Mouse (Mus musculus): ENCODE measurements around the gene Ttll12.

Gene Ttll12

GRCm38 (mm10) chr15:83593702-83594512, 1.1 kb downstream of the Ttll12 start:
- DNase-seq (ENCODE audit: low spot score in 2 of 2): no peak

- DNase-seq (ENCODE audit: low spot score in 2 of 2): no peak
Measured at GRCm38 (mm10) chr15:83593189-83593585, 1.8 kb downstream of the Ttll12 start.

DNA sequence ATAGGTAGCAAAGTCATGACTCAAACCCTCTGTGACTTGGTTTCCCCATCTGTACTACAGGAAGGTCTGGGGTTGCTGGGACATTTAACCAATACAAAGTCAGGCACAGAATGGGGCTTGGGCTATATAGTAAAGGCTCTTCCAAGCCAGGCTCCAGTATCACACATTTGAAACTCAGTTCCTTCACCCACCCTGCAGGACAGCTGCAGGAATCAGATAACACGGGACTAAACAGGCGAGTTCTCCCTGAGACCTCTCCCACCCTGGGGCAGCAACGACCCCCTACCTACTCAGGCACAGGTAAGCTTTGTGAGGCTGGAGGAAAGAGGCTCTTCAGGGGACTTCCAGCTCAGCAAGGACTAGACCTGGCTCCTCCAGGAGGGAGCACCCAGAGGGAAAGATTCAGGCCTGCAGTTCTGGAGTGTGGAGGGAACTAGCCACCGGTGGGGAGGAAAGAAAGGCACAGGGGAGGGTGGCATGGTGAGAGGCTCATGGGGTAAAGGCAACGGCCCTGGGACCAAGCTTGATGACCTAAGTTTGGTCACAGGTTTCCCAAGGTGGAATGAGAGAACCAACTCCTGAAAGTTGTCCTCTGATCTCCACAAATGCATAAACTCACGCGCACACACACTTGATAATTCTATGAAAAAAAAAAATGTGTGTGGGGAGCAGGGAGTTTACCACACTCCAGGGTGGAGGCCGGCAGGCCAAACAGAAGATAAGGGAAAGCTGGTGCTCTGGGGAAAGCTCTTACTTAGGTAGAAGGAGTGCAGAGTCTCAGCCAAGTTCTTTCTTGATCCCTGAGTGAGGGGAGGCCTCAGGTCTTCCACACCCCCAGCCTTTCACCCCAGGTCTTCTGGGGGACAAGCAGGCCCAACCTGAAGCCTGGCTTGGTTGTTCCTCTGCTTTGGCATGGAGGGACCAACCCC, 2.4 kb downstream of the Ttll12 start:
- no peak for DNase-seq (ENCODE audit: low spot score in 2 of 2)

DNA sequence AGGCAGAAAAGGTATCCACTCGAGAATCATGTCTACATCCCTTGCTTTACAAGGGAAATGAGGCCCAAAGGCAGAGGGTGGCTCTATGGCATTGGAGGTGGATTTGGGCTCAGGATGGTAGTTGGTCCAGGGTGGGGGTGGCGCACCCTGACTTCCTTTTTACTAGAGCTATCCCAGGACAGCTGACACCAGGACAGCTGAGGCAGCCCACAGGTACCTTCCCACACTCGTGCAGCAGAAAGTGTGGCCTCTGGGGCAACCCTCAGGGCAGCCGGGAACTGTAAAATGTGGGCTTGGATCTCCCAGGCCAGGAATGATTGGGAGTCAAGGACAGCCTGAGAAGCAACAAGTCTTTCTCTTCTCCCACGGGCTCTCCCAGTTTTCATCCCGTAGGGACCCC, 3.2 kb downstream of the Ttll12 start:
- DNase-seq (ENCODE audit: low spot score in 2 of 2): no peak

- no peak for DNase-seq (ENCODE audit: low spot score in 2 of 2)
Measured at GRCm38 (mm10) chr15:83590841-83591240, 4.1 kb downstream of the Ttll12 start.

GRCm38 (mm10) chr15:83584741-83585220, 10.2 kb downstream of the Ttll12 start:
- DNase-seq (ENCODE audit: low spot score in 2 of 2): no peak

DNA sequence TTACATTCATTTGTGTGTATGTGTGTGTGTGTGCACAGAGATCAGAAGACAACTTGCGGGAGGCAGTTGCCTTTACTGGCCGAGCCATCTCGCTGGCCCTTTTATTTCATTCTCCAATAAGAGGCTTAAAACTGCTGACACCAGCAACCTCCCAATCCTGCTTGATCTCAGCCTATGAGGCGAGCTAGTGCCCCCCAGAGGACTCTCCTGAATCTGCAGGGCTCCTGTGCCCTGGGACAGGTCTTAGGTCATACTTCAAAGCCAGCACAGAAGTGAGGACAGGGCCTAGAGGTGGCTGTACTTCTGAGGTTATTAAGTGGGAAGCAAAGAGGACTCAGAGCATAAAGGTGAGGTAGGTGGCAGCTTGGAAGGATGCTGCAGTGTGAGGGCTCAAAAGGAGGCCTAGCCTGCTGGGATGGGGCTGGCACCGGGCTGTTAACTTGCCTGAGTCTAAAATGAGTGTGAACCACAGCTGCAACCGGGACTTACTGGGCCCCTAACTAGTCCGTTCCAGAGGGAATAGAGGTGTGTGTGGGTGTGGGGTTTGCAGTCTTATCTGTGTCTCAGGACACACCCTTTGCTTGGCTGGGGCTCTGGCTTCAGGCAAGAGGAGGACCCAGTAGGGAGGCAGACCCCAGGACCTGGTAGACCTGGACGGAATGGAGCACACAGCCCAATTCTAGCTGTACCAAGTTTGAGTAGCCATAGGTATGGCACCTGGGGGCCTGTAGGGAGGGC, 11.4 kb downstream of the Ttll12 start:
- DNase-seq (ENCODE audit: low spot score in 2 of 2): no peak

DNA sequence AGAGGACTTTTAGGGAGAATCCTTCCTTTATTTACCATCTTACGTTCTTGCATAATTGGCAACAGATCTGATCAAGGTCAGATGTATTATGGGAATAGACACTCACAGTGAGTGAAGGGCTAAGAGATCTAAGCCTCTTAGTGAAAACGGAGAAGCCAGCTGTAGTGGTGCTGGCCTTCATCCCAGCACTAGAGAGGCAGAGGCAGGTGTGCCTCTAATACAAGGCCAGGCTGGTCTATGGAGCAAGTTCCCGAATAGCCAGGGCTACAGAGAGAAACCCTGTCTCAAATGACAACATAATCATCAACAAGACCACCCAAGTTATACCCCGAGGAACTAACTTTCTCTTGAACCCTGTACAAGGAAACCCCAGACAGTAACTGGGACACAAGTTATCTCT, 12.0 kb downstream of the Ttll12 start:
- no peak for DNase-seq (ENCODE audit: low spot score in 2 of 2)

- DNase-seq (ENCODE audit: low spot score in 2 of 2): no peak
Measured at GRCm38 (mm10) chr15:83576651-83577050, 18.3 kb downstream of the Ttll12 start.

DNA sequence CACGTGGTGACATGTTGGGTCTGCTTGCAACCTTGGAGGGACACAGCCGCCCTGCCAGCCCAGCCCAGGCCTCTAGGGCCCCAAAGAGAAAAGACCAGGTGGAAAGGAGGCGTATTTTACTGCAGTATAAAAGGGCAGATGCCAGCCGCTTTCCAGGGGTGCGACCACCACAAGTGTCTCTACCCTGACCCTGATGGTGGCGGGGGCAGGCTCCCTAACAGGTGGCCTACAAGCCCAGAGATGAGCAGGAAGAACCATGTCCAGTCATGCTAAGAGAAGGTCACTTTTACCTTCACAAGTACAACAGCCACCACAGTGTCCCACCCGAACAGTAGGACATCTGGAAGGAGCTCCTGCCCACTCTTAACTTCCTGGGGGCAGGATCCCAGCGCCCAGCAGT, 19.4 kb downstream of the Ttll12 start:
- no peak for DNase-seq (ENCODE audit: low spot score in 2 of 2)

DNA sequence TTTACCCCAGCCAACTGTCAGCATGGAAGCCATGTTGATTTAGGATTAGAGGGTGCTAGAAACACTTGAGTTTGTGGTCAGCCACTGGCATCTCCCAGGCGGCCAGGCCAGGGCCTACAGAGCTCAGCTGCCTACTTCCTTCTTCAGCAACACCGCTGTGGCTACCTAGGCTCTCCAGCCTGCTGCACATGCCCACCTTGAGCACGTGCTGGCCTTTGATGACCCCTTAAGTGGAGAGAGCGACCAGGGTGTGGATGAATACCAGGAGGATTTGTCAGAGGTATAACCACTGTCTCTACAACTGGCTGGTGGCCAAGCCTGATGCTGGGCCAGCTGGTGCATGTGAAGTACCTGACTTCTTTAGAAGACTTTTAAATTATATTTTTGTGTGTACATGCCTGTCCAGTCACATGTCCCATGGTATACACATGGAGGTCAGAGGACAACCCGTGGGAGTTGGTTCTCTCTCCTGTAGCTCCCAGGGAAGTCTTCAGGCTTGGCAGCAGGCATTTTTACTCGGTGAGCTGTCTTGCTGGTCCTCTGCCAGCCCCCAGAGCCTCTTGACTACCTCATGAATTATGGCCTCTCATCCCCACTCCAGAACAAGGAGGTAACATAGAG, 20.1 kb downstream of the Ttll12 start:
- no peak for DNase-seq (ENCODE audit: low spot score in 2 of 2)

GRCm38 (mm10) chr15:83573606-83574005, 21.4 kb downstream of the Ttll12 start:
- DNase-seq (ENCODE audit: low spot score in 2 of 2): no peak

DNA sequence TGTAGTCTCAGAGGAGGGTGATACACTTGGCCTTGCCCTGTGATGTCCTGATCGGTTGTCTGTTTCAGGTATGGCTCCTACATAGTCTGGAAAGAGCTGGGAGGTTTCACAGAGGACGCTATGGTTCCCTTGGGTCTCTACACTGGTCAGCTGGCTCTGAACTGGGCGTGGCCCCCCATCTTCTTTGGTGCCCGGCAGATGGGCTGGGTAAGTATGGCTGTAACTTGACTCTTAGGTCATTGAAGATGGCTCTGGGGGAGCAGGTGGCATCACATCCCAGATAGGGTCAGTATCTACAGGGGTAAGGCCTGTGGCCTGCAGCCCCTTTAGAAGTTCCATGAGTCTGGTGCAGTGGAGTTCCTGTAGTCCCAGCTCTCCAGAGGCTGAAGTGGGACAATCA, 22.8 kb downstream of the Ttll12 start:
- no peak for DNase-seq (ENCODE audit: low spot score in 2 of 2)

GRCm38 (mm10) chr15:83571636-83572035, 23.3 kb downstream of the Ttll12 start:
- DNase-seq (ENCODE audit: low spot score in 2 of 2): no peak

GRCm38 (mm10) chr15:83570641-83571040, 24.3 kb downstream of the Ttll12 start:
- DNase-seq (ENCODE audit: low spot score in 2 of 2): no peak

- DNase-seq (ENCODE audit: low spot score in 2 of 2): no peak
Measured at GRCm38 (mm10) chr15:83569682-83570081, 25.3 kb downstream of the Ttll12 start.

GRCm38 (mm10) chr15:83568544-83568943, 26.4 kb downstream of the Ttll12 start:
- DNase-seq (ENCODE audit: low spot score in 2 of 2): no peak

- no peak for DNase-seq (ENCODE audit: low spot score in 2 of 2)
Measured at GRCm38 (mm10) chr15:83567728-83568127, 27.2 kb downstream of the Ttll12 start.

- DNase-seq (ENCODE audit: low spot score in 2 of 2): no peak
Measured at GRCm38 (mm10) chr15:83566006-83566405, 29.0 kb downstream of the Ttll12 start.

DNA sequence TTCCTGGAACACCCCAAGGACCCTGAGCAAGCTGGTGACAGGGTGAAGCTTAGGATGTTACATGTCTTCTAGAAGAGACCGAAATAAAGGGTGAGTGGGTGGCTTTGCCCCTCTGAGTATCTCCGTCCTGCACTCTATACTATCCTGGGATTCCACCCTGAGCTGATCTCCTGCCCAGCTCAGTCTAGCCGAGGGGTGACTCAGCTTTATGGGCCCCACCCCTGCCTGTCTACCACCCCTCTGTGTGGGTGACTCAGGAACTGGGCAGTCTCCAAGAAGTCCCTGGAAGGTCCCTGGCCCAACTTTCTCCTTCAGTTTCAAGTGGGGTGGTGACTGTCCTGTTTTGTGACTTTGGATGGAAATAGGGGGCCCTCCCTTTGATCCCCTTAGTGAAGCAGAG, 29.5 kb downstream of the Ttll12 start:
- peak in 1 of 2 experiments; percentile 18 for DNase-seq (ENCODE audit: low spot score in 2 of 2)

GRCm38 (mm10) chr15:83563857-83564651, 30.9 kb downstream of the Ttll12 start:
- peak; percentile 27 to 43 for DNase-seq (ENCODE audit: low spot score in 2 of 2)
